Mouse (Mus musculus) heart, postnatal 0 days (tissue): ENCODE results near the gene Nle1.

ENCODE experiments used
- CTCF ChIP-seq: IDR thresholded peaks from 2 replicates; pipeline ENCODE4 v1.5.1; 2016; ENCODE audit warnings: antibody characterized with exemption, control low read depth, low read depth
- EP300 ChIP-seq: IDR thresholded peaks from 2 replicates; pipeline ENCODE4 v1.6.1; 2016; ENCODE audit warnings: antibody characterized with exemption, low read depth

DNA sequence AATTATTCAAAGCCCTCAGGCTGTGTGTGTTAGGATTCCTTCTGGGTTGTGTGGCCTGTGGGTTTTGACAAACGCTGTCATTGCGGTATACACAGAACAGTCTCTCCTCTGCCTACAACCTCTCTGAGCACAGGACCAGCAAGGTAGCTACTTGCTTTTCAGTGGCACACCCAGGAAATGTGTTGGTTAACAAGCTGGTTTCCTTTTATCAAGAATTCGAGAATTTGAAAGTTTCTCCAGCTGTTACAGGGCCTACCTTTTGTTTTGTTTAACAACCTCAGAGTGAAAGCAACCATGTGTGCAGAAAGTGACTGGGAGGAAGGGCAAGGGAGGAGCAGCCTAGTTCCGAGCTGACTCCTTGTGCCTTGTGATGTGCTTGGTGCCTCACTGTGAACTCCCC, 39.2 kb upstream of the Nle1 start:
- no peak for TF ChIP-seq CTCF
- no peak for TF ChIP-seq EP300
